Mouse (Mus musculus) T-helper 2 cell (primary cell): ENCODE results near the gene Gcsh.

Source experiments
- in situ Hi-C: fragments of 300-600 bp; cut with MboI, MseI; formaldehyde crosslinking; loops from one replicate; pipeline ENCODE4 v1.15.1; 2025; ENCODE audit warnings: high pct_unique_total_duplicates

Gene Gcsh

DNA sequence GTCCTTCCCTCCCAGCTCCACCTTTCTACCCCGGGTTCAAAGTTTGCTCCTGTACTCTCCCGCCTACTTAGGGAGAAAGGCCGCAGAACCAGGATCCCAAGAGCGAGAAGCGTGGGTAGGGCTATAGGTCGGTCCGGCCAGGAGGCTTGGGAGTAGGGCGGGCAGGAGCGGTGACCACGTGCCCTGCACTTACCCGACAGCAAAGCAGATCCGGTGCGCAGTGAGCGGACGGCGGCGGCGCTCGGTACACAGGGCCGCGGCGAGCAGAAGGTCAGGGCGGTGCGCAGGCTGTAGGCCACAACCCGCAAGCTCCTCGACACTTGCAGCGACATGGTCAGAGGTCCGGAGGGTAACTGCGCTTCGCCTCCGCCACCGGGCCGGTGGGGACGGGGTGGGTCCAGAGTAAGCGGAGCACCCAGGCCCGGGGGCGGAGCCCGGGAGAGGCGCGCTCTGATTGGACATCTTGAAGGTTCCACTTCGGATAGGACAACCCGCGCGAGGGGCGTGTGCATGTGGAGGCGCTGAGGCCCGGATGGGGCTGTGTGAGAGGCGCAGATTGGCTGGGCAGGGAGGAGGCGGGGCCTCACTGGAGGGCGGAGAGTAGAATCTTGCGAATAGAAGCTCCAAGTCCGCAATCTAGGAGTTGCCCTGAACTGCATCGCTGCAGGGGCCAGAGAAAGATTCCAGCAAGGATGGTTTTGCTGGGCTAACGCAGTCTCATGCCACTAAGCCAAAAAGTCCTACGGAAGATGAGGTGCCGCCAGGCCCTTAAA is at the start of gene Gcsh:
TSS of gene Gcsh (minus strand) at position 443 of the 773 bp plus-strand sequence.
- in situ Hi-C loops: no loop called here

DNA sequence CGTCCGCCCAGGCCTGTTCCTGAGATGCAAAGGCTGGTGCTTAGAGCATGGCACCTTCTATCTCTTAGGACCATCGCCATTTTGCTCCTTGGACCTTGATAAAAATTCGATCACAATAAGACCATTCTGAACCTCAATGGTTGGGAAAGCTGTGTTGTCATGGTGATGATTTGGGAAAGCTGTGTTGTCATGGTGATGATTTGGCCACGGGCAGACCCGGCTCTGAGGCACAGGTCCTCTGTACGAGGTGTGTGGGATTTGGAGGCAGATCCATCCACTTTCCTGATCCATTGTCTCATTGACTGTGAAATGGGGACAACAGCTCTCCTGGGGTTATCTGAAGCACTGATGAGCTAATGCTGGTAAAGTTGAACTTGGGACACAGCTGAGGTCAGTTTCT is 46.5 kb upstream of the Gcsh start:
- in situ Hi-C loops: loop anchor here (10.0 kb wide), 1 partner anchor 1425 kb away; no protein-coding TSS in a partner anchor

DNA sequence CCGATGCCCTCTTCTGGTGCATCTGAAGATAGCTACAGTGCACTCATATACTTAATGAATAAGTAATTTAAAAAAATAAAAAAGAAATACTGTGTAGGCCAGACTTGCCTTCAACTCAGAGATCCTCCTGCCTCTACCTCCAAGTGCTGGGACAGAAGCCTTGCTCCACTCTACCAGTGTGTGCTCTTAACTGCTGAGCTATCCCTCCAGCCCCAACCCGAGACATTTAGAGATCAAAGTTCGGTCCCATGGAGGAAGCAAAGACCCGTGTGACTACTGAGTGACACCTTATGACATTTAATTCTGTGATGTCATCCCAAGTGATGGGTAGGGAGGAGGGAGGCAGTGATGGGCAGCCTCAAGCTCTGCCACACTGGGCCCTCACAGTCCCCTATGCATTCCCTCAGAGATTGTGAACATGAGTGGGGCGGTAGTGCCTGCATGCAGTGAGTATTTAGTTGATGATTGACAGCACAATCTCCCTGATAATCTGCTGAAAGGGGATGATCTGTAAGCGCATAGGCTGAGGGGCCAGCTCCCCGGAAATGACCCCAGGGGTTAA is 44.1 kb upstream of the Gcsh start:
- in situ Hi-C loops: loop anchor here (10.0 kb wide), 1 partner anchor 1423 kb away; no protein-coding TSS in a partner anchor

DNA sequence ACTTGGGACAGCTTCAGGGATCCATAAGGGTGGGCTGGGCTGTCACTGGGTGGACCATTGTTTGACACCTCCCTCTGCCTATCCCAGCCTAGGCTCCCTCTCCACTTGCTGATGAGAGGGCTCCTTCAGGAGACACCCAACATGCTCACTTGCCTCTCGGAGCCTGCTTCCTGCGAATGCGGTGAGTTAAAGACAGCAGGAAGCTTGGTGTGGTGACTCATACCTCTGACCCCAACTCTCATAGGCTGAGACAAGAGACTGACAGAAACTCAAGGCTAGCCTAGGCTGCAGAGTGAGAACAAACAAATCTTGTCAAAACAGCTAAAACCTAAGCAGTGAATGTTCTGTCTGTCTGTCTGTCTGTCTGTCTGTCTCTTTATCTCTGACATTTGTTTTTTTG is 40.1 kb upstream of the Gcsh start:
- in situ Hi-C loops: loop anchor here (10.0 kb wide), 1 partner anchor 1419 kb away; no protein-coding TSS in a partner anchor

DNA sequence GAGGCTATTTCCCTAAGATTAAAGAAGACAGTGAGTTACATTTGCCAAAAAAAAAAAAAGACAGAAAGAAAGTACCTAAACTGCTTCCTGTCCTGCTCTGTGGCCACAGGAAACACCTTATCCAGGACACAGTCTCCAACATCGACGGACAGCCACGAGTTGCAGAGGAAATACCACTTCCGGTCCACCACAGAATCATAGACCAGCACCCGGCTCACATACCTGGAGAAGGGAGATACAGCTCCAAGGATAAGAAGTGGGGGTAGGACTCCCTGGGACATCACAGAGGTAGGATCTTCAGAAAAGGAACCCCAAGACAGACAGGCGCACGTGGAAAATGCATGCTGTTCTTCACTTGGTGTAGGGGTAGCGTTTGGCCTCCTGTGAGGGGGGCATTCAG is 39.3 kb upstream of the Gcsh start:
- in situ Hi-C loops: loop anchor here (10.0 kb wide), 1 partner anchor 1418 kb away; no protein-coding TSS in a partner anchor

GRCm38 (mm10) chr8:117031476-117031875 is 38.1 kb upstream of the Gcsh start:
- in situ Hi-C loops: loop anchor here (10.0 kb wide), 1 partner anchor 1417 kb away; no protein-coding TSS in a partner anchor

DNA sequence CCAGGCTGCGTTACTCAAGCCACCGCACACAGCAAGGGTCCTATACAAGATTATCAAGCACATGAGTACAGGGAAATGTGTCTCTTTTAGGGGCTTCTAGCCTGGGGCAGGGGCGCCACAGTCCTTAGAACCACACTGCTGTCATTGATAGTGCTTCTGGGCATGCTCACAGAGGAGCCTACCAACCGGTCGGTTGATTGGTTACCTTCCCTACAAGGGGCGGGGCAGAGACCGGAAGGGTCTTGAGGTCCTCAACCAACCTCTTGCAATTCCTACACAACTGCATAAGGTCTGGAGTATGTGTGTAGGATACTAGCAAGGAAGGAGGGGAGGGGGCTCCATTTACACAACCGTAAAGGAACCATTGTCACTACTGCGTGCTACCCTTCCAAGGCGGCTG is 35.3 kb upstream of the Gcsh start:
- in situ Hi-C loops: no loop called here

DNA sequence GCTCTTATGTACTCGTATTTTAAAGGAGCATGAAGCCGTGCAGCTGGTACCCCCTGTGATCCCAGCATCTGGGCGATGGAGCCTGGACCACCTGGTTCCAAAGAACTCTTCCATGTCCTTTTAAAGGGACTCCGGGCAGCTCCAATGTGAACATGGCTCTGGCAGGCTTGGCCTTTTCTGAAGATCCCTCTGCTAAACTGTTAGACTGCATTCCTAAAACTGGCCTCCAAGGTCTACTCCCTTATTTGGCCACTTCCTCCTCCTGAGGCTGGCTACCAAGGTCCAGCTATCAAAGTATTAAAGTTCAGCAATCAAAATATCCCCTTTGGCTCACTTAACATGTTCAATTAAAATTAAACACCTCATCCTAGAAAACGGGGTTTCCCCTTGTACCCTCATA is 34.3 kb upstream of the Gcsh start:
- in situ Hi-C loops: no loop called here

DNA sequence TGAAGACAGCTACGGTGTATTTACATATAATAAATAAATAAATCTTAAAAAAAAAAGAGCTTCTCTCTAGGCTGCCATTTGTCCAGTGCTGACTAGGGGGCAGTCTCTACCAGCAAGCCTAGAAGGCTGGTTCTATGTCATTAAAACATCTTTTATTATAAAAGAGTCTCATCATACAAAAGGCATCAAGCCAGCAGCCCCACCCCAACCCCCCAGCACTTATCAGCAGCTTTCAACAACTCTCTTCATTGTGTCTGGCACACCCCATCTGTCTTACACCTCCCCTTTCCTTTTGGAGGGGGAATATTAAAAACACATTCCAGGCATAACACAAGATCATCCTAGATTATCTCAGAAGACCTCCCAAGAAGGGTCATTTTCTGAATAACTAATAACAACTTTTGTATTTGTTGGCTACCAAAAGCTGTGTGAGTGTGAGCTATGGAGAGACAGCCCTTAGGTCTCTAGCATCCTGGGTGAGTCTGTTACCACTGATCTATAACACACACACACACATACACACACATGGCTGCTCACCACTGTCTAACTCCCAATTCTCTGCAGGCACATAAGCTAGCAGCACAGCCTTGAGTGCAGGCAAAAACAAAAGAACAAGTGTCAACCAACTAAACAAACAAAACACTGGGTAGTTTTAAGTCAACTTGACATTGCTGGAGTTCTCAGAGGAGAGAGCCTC is 29.1 kb upstream of the Gcsh start:
- in situ Hi-C loops: no loop called here

- in situ Hi-C loops: no loop called here
Measured at GRCm38 (mm10) chr8:117019323-117020275, 26.3 kb upstream of the Gcsh start.

GRCm38 (mm10) chr8:117017896-117018295 is 24.6 kb upstream of the Gcsh start:
- in situ Hi-C loops: no loop called here

- in situ Hi-C loops: no loop called here
Measured at GRCm38 (mm10) chr8:117017006-117017405, 23.7 kb upstream of the Gcsh start.

DNA sequence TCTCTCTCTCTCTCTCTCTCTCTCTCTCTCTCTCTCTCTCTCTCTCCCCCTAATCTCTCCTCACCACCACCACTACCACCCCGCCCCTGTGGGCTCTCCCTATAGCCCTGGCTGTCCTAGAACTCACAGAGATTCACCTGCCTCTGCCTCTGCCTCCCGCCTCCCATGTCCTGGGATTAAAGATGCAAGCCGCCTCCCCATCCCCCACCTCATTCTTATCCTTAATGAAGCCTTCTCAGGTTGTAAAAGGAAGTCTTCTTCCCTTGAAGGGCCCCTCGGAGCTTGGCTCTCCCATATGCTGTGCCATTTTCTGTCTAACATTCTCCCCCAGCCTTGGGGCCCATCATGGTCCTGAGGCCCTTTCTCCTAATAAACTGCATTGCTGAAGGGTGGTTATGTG is 22.3 kb upstream of the Gcsh start:
- in situ Hi-C loops: no loop called here

GRCm38 (mm10) chr8:117011366-117011765 is 18.0 kb upstream of the Gcsh start:
- in situ Hi-C loops: no loop called here

GRCm38 (mm10) chr8:116994016-116994716 is 829 bp upstream of the Gcsh start:
- in situ Hi-C loops: no loop called here

GRCm38 (mm10) chr8:116992176-116992971 is 963 bp downstream of the Gcsh start:
- in situ Hi-C loops: no loop called here

DNA sequence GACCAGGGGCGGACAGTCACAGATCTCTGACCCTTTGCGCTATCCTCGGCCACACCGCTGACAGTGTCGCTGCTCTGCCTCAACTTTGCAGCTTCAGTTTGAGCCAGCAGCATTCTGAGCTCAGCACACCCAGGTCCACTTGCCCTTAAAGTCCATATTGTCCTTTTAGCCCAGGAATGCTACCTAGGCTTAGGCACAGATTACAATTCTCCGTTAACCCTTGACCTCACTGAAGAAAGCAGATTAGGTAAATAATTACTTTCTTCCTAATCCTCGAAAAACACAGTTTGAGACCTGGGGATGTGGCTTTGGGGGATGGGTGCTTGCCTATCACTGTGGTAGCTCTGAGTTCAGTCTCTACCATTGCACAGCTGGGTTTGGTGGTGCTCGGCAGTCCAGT is 2.1 kb downstream of the Gcsh start:
- in situ Hi-C loops: no loop called here

DNA sequence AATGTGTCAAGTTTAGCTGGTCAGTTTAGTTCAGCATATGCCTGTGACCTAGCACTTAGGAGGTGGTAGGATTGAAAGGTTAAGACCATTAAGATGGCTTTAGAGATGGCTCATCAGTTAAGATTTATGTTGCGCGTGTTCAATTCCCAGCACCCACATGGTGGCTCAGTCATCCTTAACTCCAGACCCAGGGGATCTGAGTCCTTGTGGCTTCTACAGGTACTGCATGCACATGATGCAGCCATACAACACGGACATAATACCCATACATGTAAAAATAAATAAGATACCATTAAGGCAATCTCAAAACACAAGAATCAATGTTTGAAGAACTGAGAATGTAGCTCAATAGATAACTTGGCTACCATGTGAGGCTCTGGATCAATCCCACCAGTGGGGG is 3.5 kb downstream of the Gcsh start:
- in situ Hi-C loops: no loop called here

GRCm38 (mm10) chr8:116980117-116980516 is 13.2 kb downstream of the Gcsh start:
- in situ Hi-C loops: no loop called here
